Mouse (Mus musculus) small intestine, adult 2 months (tissue): Measurements from ENCODE around the gene Tyw3.

Experiments used
- CTCF ChIP-seq: fragments of 200-500 bp; IDR thresholded peaks from 2 replicates; pipeline ENCODE4 v1.5.1; 2012; ENCODE audit warnings: low read depth, mild to moderate bottlenecking, control low read depth, inconsistent platforms, low read length, moderate library complexity, mixed read lengths; ENCODE audit not compliant: insufficient replicate concordance, insufficient read length; ENCODE audit errors: extremely low read depth
- POLR2A ChIP-seq: fragments of 200-500 bp; IDR thresholded peaks from 2 replicates; pipeline ENCODE4 v1.6.1; 2012; ENCODE audit warnings: low read depth, mild to moderate bottlenecking, control low read depth, inconsistent platforms, low read length, moderate library complexity

DNA sequence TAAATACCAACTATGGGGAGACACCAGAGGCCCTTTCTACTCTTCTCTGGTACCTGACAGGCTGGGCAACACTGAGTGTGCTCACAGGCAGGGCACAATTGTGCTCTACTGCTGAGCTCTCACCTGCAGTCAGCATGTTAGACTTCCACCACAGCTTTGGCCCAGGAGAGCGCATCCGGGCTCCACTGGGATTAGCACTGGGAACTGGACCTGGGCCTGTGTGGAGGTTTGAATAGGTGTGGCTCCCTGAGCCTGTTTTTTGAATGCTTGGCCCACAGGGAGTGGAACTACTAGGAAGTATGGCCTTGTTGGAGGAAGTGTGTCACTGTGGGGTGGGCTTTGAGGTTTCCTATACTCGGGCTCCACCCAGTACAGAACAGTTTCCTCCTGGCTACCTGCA is 5.3 kb downstream of the Tyw3 start:
- TF ChIP-seq CTCF (no peak), POLR2A (no peak)
